In genomic region chr11:77686841-77687540, GRCm38 (mm10) we compare ENCODE assay signal across 8 mouse cellular contexts. TPM values are rescaled to one million over a fixed set of nuclear protein-coding genes. Genes with fewer than 3 reads are reported as not detected.
DNase-seq lines count a peak whose midpoint lies in the region; ATAC-seq and TF ChIP-seq lines count a peak whose summit lies in the region.

No protein-coding gene starts in this region.

- TF ChIP-seq CTCF in bone marrow, adult 2 months (IDR thresholded peaks at IDR 0.05; ENCODE audit: control insufficient read depth, insufficient read depth, low read length): no peak

- no peaks in the 10 kb centered on the region for H3K27me3 ChIP-seq in heart, embryonic 11.5 days (ENCODE audit: control insufficient read depth, insufficient read depth, low read length)
- H3K27me3 ChIP-seq in kidney, embryonic 16.5 days (ENCODE audit: insufficient read depth, low read length): no peaks in the 10 kb centered on the region
- H3K27me3 ChIP-seq in liver, embryonic 12.5 days (replicated peaks): no peaks in the 10 kb centered on the region
- no peaks in the 10 kb centered on the region for H3K27me3 ChIP-seq in stomach, embryonic 14.5 days (ENCODE audit: control insufficient read depth, insufficient read depth, low read length)

- no peaks in the 10 kb centered on the region for H3K9me3 ChIP-seq in heart, embryonic 11.5 days (replicated peaks; ENCODE audit: control insufficient read depth, low read length)
- no peaks in the 10 kb centered on the region for H3K9me3 ChIP-seq in kidney, embryonic 16.5 days (ENCODE audit: low read length)
- H3K9me3 ChIP-seq in liver, embryonic 12.5 days (replicated peaks): no peaks in the 10 kb centered on the region
- H3K9me3 ChIP-seq in stomach, embryonic 14.5 days (ENCODE audit: control insufficient read depth, low read depth, low read length): no peaks in the 10 kb centered on the region

- H3K9ac ChIP-seq in heart, embryonic 11.5 days (ENCODE audit: low read depth, low read length): peak overlapping the region; percentile 98
- peak overlapping the region; percentile 90 for H3K9ac ChIP-seq in kidney, embryonic 16.5 days (replicated peaks; ENCODE audit: low read length)
- H3K9ac ChIP-seq in liver, embryonic 12.5 days: peak overlapping the region; percentile 96
- peak overlapping the region; percentile 93 for H3K9ac ChIP-seq in stomach, embryonic 14.5 days (replicated peaks; ENCODE audit: low read depth, low read length)

- WGBS in bone marrow, adult 2 months: under 1% methylated on average over 64 of the region's 76 CpGs
- under 1% methylated on average over 54 of the region's 76 CpGs for WGBS in heart, embryonic 11.5 days (ENCODE audit: insufficient replicate concordance)
- WGBS in kidney, embryonic 16.5 days: under 1% methylated on average over 49 of the region's 76 CpGs
- 1% methylated on average over 56 of the region's 76 CpGs for WGBS in liver, embryonic 12.5 days (ENCODE audit: insufficient replicate concordance)
- under 1% methylated on average over 59 of the region's 76 CpGs for WGBS in stomach, embryonic 14.5 days

- ATAC-seq in erythroblast, adult 5-6 weeks (replicated peaks; ENCODE audit: low FRiP score, poor library complexity, severe bottlenecking): 0 out of 2 replicates have a peak, but pooled peaks have one; percentile 33
- peak; percentile 37 for ATAC-seq in heart, embryonic 11.5 days (replicated peaks; ENCODE audit: insufficient number of reproducible peaks, low FRiP score, low TSS enrichment)
- peak; percentile 54 for ATAC-seq in kidney, embryonic 16.5 days (ENCODE audit: low FRiP score, low TSS enrichment)
- ATAC-seq in liver, embryonic 12.5 days: peak; percentile 25
- peak; percentile 46; the same call in 1 of the 2 replicates for ATAC-seq in stomach, embryonic 14.5 days (ENCODE audit: insufficient number of reproducible peaks, insufficient read depth, low FRiP score, low read depth)

- peak overlapping the region; percentile 93 for H3K27ac ChIP-seq in bone marrow, adult 2 months (ENCODE audit: control insufficient read depth, insufficient read depth, low read depth, low read length, poor library complexity)
- H3K27ac ChIP-seq in heart, embryonic 11.5 days (ENCODE audit: low read depth, low read length): peak overlapping the region; percentile 99
- H3K27ac ChIP-seq in kidney, embryonic 16.5 days (ENCODE audit: low read length): peak overlapping the region; percentile 98
- H3K27ac ChIP-seq in liver, embryonic 12.5 days: peak overlapping the region; percentile 91
- peak overlapping the region; percentile 96 for H3K27ac ChIP-seq in stomach, embryonic 14.5 days (ENCODE audit: low read length)

- peak; percentile 57; the same call in 1 of the 2 replicates for TF ChIP-seq POLR2A in bone marrow, adult 2 months (IDR thresholded peaks at IDR 0.05; ENCODE audit: borderline replicate concordance, control insufficient read depth, low read depth, low read length)

- no peaks in the 10 kb centered on the region for H3K4me1 ChIP-seq in bone marrow, adult 2 months (ENCODE audit: control insufficient read depth, insufficient read depth, low read length)
- peaks cover 5% of the 10 kb centered on the region; the same call in 1 of the 2 replicates for H3K4me1 ChIP-seq in heart, embryonic 11.5 days (ENCODE audit: control insufficient read depth, insufficient read depth, low read length)
- peaks cover 10% of the 10 kb centered on the region for H3K4me1 ChIP-seq in kidney, embryonic 16.5 days (ENCODE audit: insufficient read depth, low read length)
- peaks cover 25% of the 10 kb centered on the region for H3K4me1 ChIP-seq in liver, embryonic 12.5 days
- peaks cover 6% of the 10 kb centered on the region; the same call in 1 of the 2 replicates for H3K4me1 ChIP-seq in stomach, embryonic 14.5 days (ENCODE audit: control insufficient read depth, insufficient read depth, low read length)

- H3K4me2 ChIP-seq in heart, embryonic 11.5 days: peak overlapping the region; percentile 74
- H3K4me2 ChIP-seq in kidney, embryonic 16.5 days (replicated peaks; ENCODE audit: low read depth, low read length): peak overlapping the region; percentile 54
- peak overlapping the region; percentile 78 for H3K4me2 ChIP-seq in liver, embryonic 12.5 days
- peak overlapping the region; percentile 70 for H3K4me2 ChIP-seq in stomach, embryonic 14.5 days (replicated peaks; ENCODE audit: low read depth, low read length)

- H3K36me3 ChIP-seq in heart, embryonic 11.5 days (ENCODE audit: control insufficient read depth, insufficient read depth, low read length): peaks cover 5% of the 10 kb centered on the region
- H3K36me3 ChIP-seq in kidney, embryonic 16.5 days (ENCODE audit: insufficient read depth, low read length): peaks cover 9% of the 10 kb centered on the region
- peaks cover 32% of the 10 kb centered on the region for H3K36me3 ChIP-seq in liver, embryonic 12.5 days
- peaks cover 6% of the 10 kb centered on the region for H3K36me3 ChIP-seq in stomach, embryonic 14.5 days (ENCODE audit: control insufficient read depth, insufficient read depth, low read length)

- peak overlapping the region; percentile 92 for H3K4me3 ChIP-seq in bone marrow, adult 2 months (replicated peaks; ENCODE audit: control insufficient read depth, low read depth, low read length)
- peak overlapping the region; percentile 100 for H3K4me3 ChIP-seq in heart, embryonic 11.5 days (ENCODE audit: low read depth, low read length)
- H3K4me3 ChIP-seq in kidney, embryonic 16.5 days (ENCODE audit: low read length): peak overlapping the region; percentile 79
- peak overlapping the region; percentile 92 for H3K4me3 ChIP-seq in liver, embryonic 12.5 days
- peak overlapping the region; percentile 82 for H3K4me3 ChIP-seq in stomach, embryonic 14.5 days (ENCODE audit: low read depth, low read length)

- peak; percentile 71 for DNase-seq in 416B (ENCODE audit: low read depth)
- DNase-seq in naive thymus-derived CD4-positive, alpha-beta T cell, adult 2 months (ENCODE audit: low read depth): peak; percentile 77

RNA-seq across cellular contexts. Expression of gene Nufip2, which starts 1.0 kb away (rescaled TPM):
- polyA plus RNA-seq in bone marrow, adult 2 months (2011; ENCODE audit: insufficient read depth, insufficient read length, low replicate concordance, missing spikeins): 9.6 and 22.5 TPM in 2 replicates
- 17.8 and 29.8 TPM in 2 replicates for total RNA-seq in erythroblast, adult 5-6 weeks (2015; ENCODE audit: low replicate concordance)
- total RNA-seq in erythroblast, adult 5-6 weeks (2017; ENCODE audit: low replicate concordance): 21.2 and 25.6 TPM in 2 replicates
- polyA plus RNA-seq in heart, embryonic 11.5 days (2014; fragmentation: Nextera tagmentation; extraction: Ambion mirVana): 3.8 and 11.3 TPM in 2 replicates
- polyA plus RNA-seq in kidney, embryonic 16.5 days (2015; fragmentation: Nextera tagmentation; extraction: Ambion mirVana): 3.4 and 3.6 TPM in 2 replicates
- polyA plus RNA-seq in liver, embryonic 12.5 days (2016; fragmentation: Nextera tagmentation; extraction: Ambion mirVana): 2.7 and 3.2 TPM in 2 replicates
- 9.9 and 10.3 TPM in 2 replicates for polyA plus RNA-seq in stomach, embryonic 14.5 days (2014; fragmentation: Nextera tagmentation; extraction: Ambion mirVana)

RNA-seq across cellular contexts. Expression of gene Cryba1, which starts 38.1 kb away (rescaled TPM):
- not detected in 2 replicates for polyA plus RNA-seq in bone marrow, adult 2 months (2011; ENCODE audit: insufficient read depth, insufficient read length, low replicate concordance, missing spikeins)
- not detected in 2 replicates for total RNA-seq in erythroblast, adult 5-6 weeks (2015; ENCODE audit: low replicate concordance)
- not detected in 2 replicates for total RNA-seq in erythroblast, adult 5-6 weeks (2017; ENCODE audit: low replicate concordance)
- not detected in 2 replicates for polyA plus RNA-seq in heart, embryonic 11.5 days (2014; fragmentation: Nextera tagmentation; extraction: Ambion mirVana)
- polyA plus RNA-seq in kidney, embryonic 16.5 days (2015; fragmentation: Nextera tagmentation; extraction: Ambion mirVana): not detected in 2 replicates
- polyA plus RNA-seq in liver, embryonic 12.5 days (2016; fragmentation: Nextera tagmentation; extraction: Ambion mirVana): not detected in 2 replicates
- polyA plus RNA-seq in stomach, embryonic 14.5 days (2014; fragmentation: Nextera tagmentation; extraction: Ambion mirVana): not detected in 2 replicates

Comparison
In these comparisons a context has a peak if more than half of its experiments do, and no peak if none do; other contexts are left out.
1. Peak in every context shown above with its lines: DNase-seq, ATAC-seq, H3K4me3 ChIP-seq and H3K27ac ChIP-seq.